Comparison of ENCODE assay signal across 21 mouse cellular contexts in the genomic region with DNA sequence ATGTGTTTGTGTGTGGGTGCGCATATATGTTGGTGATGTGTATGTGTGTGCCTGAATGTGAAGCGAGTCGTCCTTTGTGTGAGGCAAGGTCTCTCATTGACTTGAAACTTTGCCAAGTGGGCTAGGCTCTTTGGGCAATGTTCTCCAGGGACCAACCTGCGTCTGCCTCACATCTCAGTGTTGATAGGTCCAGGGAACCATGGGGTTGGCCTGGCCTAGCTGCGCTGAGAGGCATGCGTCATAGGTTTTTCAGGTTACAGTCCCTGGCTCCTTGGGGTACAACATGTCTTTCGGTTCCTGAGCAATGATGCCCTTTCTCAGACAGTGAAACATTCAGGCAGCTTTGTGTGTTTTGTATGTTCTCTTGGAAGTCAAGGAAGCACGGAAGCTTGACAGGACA. TPM values are rescaled to one million over a fixed set of nuclear protein-coding genes. Genes with fewer than 3 reads are reported as not detected.
DNase-seq lines count a peak whose midpoint lies in the region; ATAC-seq and TF ChIP-seq lines count a peak whose summit lies in the region.
"Had no signal": no experiment of that assay in that cellular context is flagged by ENCODE, and none has a peak within 500 bp of the region (broad histone marks: within the 10 kb centered on the region; RNA-seq: fewer than 3 reads in every experiment).

No protein-coding gene starts in this region.

- intact Hi-C loops in left cerebral cortex, adult 2 months (cut with DNase I) = no loop called here
- intact Hi-C loops in left cerebral cortex, postnatal 25 days (cut with DNase I) = no loop called here

- TF ChIP-seq CTCF in left cerebral cortex, adult 2 months (IDR thresholded peaks at IDR 0.05) = no peak

- H3K27ac ChIP-seq in heart, embryonic 10.5 days = no peak overlapping the region
- H3K27ac ChIP-seq in heart, embryonic 11.5 days (ENCODE audit: low read depth, low read length) = no peak overlapping the region
- H3K27ac ChIP-seq in left cerebral cortex, adult 2 months = peak overlapping the region; percentile 30; the same call in 1 of the 2 replicates
- no peak overlapping the region for H3K27ac ChIP-seq in hindbrain, embryonic 12.5 days
- H3K27ac ChIP-seq: embryonic facial prominence, embryonic 10.5 days; embryonic facial prominence, embryonic 12.5 days; forebrain, embryonic 13.5 days; forebrain, embryonic 15.5 days had no signal

- H3K4me2 ChIP-seq in heart, embryonic 11.5 days = no peak overlapping the region
- no peak overlapping the region for H3K4me2 ChIP-seq in hindbrain, embryonic 12.5 days (replicated peaks)
- H3K4me2 ChIP-seq: embryonic facial prominence, embryonic 12.5 days; forebrain, embryonic 13.5 days; forebrain, embryonic 15.5 days had no signal

- H3K4me1 ChIP-seq in heart, embryonic 10.5 days = peaks cover 4% of the 10 kb centered on the region; the same call in 1 of the 2 replicates
- H3K4me1 ChIP-seq in heart, embryonic 11.5 days (ENCODE audit: control insufficient read depth, insufficient read depth, low read length) = peaks cover 1% of the 10 kb centered on the region; the same call in 1 of the 2 replicates
- peaks cover 2% of the 10 kb centered on the region for H3K4me1 ChIP-seq in hindbrain, embryonic 12.5 days

- no peaks in the 10 kb centered on the region for H3K36me3 ChIP-seq in heart, embryonic 10.5 days
- no peaks in the 10 kb centered on the region for H3K36me3 ChIP-seq in heart, embryonic 11.5 days (ENCODE audit: control insufficient read depth, insufficient read depth, low read length)
- H3K36me3 ChIP-seq in hindbrain, embryonic 12.5 days = no peaks in the 10 kb centered on the region
- H3K36me3 ChIP-seq: embryonic facial prominence, embryonic 10.5 days; embryonic facial prominence, embryonic 12.5 days; forebrain, embryonic 15.5 days had no signal

- DNase-seq in heart, embryonic 10.5 days (ENCODE audit: low spot score) = peak; percentile 68
- peak; percentile 41 for DNase-seq in kidney, adult 9 months
- DNase-seq in kidney, adult 8-10 months = no peak
- DNase-seq in left cerebral cortex, adult 2 months (ENCODE audit: extremely low spot score in 1 of 2, low spot score in 2 of 2) = no peak
- no peak for DNase-seq in left cerebral cortex, postnatal 25 days (ENCODE audit: low spot score in 2 of 2)
- DNase-seq: adrenal gland, adult 2 months; adrenal gland, postnatal 10 days; adrenal gland, postnatal 25 days; cerebellum, adult 11 months; cerebellum, adult 18-20 months; cerebellum, adult 8-10 months; cerebellum, adult 9-11 months; cerebellum, postnatal 14 days; cerebellum, postnatal 36 days had no signal

- H3K4me3 ChIP-seq in heart, embryonic 10.5 days = no peak overlapping the region
- H3K4me3 ChIP-seq in heart, embryonic 11.5 days (ENCODE audit: low read depth, low read length) = no peak overlapping the region
- no peak overlapping the region for H3K4me3 ChIP-seq in left cerebral cortex, adult 2 months
- H3K4me3 ChIP-seq in hindbrain, embryonic 12.5 days = no peak overlapping the region
- H3K4me3 ChIP-seq: embryonic facial prominence, embryonic 10.5 days; embryonic facial prominence, embryonic 12.5 days; forebrain, embryonic 13.5 days; forebrain, embryonic 15.5 days had no signal

- no peaks in the 10 kb centered on the region for H3K27me3 ChIP-seq in heart, embryonic 10.5 days (ENCODE audit: insufficient read depth, poor library complexity, severe bottlenecking)
- no peaks in the 10 kb centered on the region for H3K27me3 ChIP-seq in heart, embryonic 11.5 days (ENCODE audit: control insufficient read depth, insufficient read depth, low read length)
- no peaks in the 10 kb centered on the region for H3K27me3 ChIP-seq in hindbrain, embryonic 12.5 days
- H3K27me3 ChIP-seq: embryonic facial prominence, embryonic 12.5 days; forebrain, embryonic 13.5 days; forebrain, embryonic 15.5 days had no signal

- no peak overlapping the region for H3K9ac ChIP-seq in heart, embryonic 11.5 days (ENCODE audit: low read depth, low read length)
- no peak overlapping the region for H3K9ac ChIP-seq in hindbrain, embryonic 12.5 days
- H3K9ac ChIP-seq: embryonic facial prominence, embryonic 12.5 days; forebrain, embryonic 13.5 days; forebrain, embryonic 15.5 days had no signal

- WGBS in heart, embryonic 10.5 days = 88% methylated on average over 8 of the region's 8 CpGs
- WGBS in heart, embryonic 11.5 days (ENCODE audit: insufficient replicate concordance) = 88% methylated on average over 8 of the region's 8 CpGs
- WGBS in hindbrain, embryonic 12.5 days = 92% methylated on average over 8 of the region's 8 CpGs

- ATAC-seq in heart, embryonic 11.5 days (replicated peaks; ENCODE audit: insufficient number of reproducible peaks, low FRiP score, low TSS enrichment) = no peak
- ATAC-seq in hindbrain, embryonic 12.5 days (ENCODE audit: low FRiP score) = no peak
- ATAC-seq: forebrain, embryonic 13.5 days had no signal

- peaks cover 5% of the 10 kb centered on the region; the same call in 1 of the 2 replicates for H3K9me3 ChIP-seq in heart, embryonic 10.5 days
- H3K9me3 ChIP-seq in heart, embryonic 11.5 days (replicated peaks; ENCODE audit: control insufficient read depth, low read length) = no peaks in the 10 kb centered on the region; the same call in 1 of the 2 replicates
- H3K9me3 ChIP-seq in hindbrain, embryonic 12.5 days (replicated peaks) = peaks cover 8% of the 10 kb centered on the region; the same call in 1 of the 2 replicates
- H3K9me3 ChIP-seq: embryonic facial prominence, embryonic 12.5 days; forebrain, embryonic 15.5 days had no signal

RNA-seq across cellular contexts. Expression of a gene that starts 6.2 kb away (rescaled TPM):
- 13.6 and 15.2 TPM in 2 replicates for polyA plus RNA-seq in heart, embryonic 10.5 days (2016; fragmentation: Nextera tagmentation; extraction: Ambion mirVana)
- polyA plus RNA-seq in heart, embryonic 11.5 days (2014; fragmentation: Nextera tagmentation; extraction: Ambion mirVana) = 14.5 and 19.0 TPM in 2 replicates
- total RNA-seq in left cerebral cortex, adult 2 months (2021) = 10 to 100 TPM; 15.8 to 17.8 TPM
- 10 to 100 TPM; 14.2 to 16.9 TPM for total RNA-seq in left cerebral cortex, postnatal 25 days (2021)
- 12.4 and 13.0 TPM in 2 replicates for polyA plus RNA-seq in hindbrain, embryonic 12.5 days (2016; fragmentation: Nextera tagmentation; extraction: Ambion mirVana)

RNA-seq across cellular contexts. Expression of a gene that starts 49.3 kb away (rescaled TPM):
- 1.4 and 1.5 TPM in 2 replicates for polyA plus RNA-seq in heart, embryonic 10.5 days (2016; fragmentation: Nextera tagmentation; extraction: Ambion mirVana)
- polyA plus RNA-seq in heart, embryonic 11.5 days (2014; fragmentation: Nextera tagmentation; extraction: Ambion mirVana) = 0.55 and 4.3 TPM in 2 replicates
- total RNA-seq in left cerebral cortex, adult 2 months (2021) = 1 to 10 TPM; 7.6 to 7.8 TPM
- 1 to 10 TPM; 6.9 to 7.1 TPM for total RNA-seq in left cerebral cortex, postnatal 25 days (2021)
- 17.7 TPM in 2 replicates for polyA plus RNA-seq in hindbrain, embryonic 12.5 days (2016; fragmentation: Nextera tagmentation; extraction: Ambion mirVana)
- total RNA-seq: common myeloid progenitor, adult 5-6 weeks had no signal

Comparison
In these comparisons a context has a peak if more than half of its experiments do, and no peak if none do; other contexts are left out.
1. DNase-seq: peak in heart, embryonic 10.5 days (single experiment) and kidney, adult 9 months (single experiment); none in kidney, adult 8-10 months (0 of 2), left cerebral cortex, adult 2 months (0 of 2) and left cerebral cortex, postnatal 25 days (0 of 2).